ENCODE assay signal across 9 mouse cellular contexts in the genomic region with DNA sequence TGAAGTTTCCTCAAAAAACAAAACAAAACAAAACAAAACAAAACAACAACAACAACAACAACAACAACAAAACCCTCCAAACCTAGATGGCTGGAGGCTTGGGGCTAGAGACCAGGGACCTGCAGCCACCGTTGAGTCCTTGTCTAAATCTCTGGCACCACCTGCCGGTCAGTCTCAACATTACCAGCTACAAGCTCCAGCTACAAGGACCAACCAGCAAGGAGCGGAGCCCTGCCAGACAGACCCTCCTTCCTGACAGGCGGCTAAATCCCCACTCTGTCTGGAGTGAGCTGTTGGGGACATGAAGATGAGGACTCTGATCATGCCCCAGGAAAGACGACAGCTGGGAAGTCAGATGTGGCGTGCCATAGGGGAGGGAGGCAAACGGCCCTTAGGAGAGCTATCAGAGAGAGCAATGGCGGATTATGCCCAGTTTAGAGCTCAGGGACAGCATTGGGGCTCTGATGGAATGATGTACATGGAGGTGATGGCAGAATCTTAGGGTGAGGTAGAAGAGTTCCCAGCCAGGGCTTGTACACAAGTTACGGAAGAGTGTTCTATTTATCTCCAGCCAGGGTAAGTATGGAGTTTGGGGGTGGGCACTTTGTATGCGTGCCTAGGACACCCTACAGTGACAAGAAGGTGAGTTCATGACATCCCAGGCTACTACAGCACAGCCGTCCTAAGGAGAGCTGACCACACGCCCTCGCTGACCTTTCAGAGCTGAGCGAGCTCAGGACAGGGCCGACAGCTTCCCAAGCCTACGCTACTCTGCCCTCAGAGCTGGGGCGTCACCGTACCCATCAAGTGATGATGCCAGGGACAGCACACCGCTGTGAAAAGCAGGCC. TPM values are rescaled to one million over a fixed set of nuclear protein-coding genes. Genes with fewer than 3 reads are reported as not detected.
DNase-seq lines count a peak whose midpoint lies in the region; ATAC-seq lines count a peak whose summit lies in the region.
"Had no signal": no experiment of that assay in that cellular context is flagged by ENCODE, and none has a peak within 500 bp of the region (broad histone marks: within the 10 kb centered on the region; RNA-seq: fewer than 3 reads in every experiment).

No protein-coding gene starts in this region.

- no peaks in the 10 kb centered on the region for H3K27me3 ChIP-seq in hindbrain, embryonic 13.5 days

- H3K4me3 ChIP-seq in hindbrain, embryonic 13.5 days = no peak overlapping the region
- H3K4me3 ChIP-seq: megakaryocyte, embryonic 14.5 days had no signal

- peak overlapping the region; percentile 53; the same call in 1 of the 2 replicates for H3K9ac ChIP-seq in hindbrain, embryonic 13.5 days

- H3K27ac ChIP-seq in hindbrain, embryonic 13.5 days = no peak overlapping the region

- no peaks in the 10 kb centered on the region for H3K9me3 ChIP-seq in hindbrain, embryonic 13.5 days
- H3K9me3 ChIP-seq: megakaryocyte, embryonic 14.5 days had no signal

- DNase-seq in MN1 (ENCODE audit: low spot score) = peak; percentile 82
- DNase-seq in cerebellum, adult 8-10 months = peak; percentile 67
- DNase-seq in frontal cortex, adult 2 months (ENCODE audit: extremely low spot score in 1 of 2, low spot score in 1 of 2) = peak; percentile 41 to 87
- DNase-seq in layer of hippocampus, postnatal 14 days (ENCODE audit: low spot score in 2 of 2) = peak; percentile 77 to 85
- DNase-seq in lung, postnatal 10 days = peak; percentile 88
- peak; percentile 95 for DNase-seq in retina, embryonic 14.5 days (ENCODE audit: low spot score)
- DNase-seq in thymus, postnatal 4 days = peak; percentile 92

- 64% methylated on average over 19 of the region's 19 CpGs for WGBS in hindbrain, embryonic 13.5 days

- 0 out of 2 replicates have a peak overlapping the region, but pooled peaks have one; percentile 13 for H3K4me2 ChIP-seq in hindbrain, embryonic 13.5 days

- H3K4me1 ChIP-seq in hindbrain, embryonic 13.5 days (replicated peaks) = no peaks in the 10 kb centered on the region; the same call in 1 of the 2 replicates
- H3K4me1 ChIP-seq: megakaryocyte, embryonic 14.5 days had no signal

- no peaks in the 10 kb centered on the region for H3K36me3 ChIP-seq in hindbrain, embryonic 13.5 days

- ATAC-seq in hindbrain, embryonic 13.5 days (ENCODE audit: low FRiP score) = peak; percentile 82

RNA-seq across cellular contexts. Expression of gene Hadh, which starts 33.9 kb away (rescaled TPM):
- 40.2 and 40.8 TPM in 2 replicates for polyA plus RNA-seq in frontal cortex, adult 2 months (2012; rRNA removed)
- polyA plus RNA-seq in hindbrain, embryonic 13.5 days (2015; fragmentation: Nextera tagmentation; extraction: Ambion mirVana) = 33.1 and 34.1 TPM in 2 replicates
- total RNA-seq in layer of hippocampus, postnatal 14 days (2021) = 10 to 100 TPM; 27.1 to 30.9 TPM
